ENCODE assay signal across 15 mouse cellular contexts in the genomic region with DNA sequence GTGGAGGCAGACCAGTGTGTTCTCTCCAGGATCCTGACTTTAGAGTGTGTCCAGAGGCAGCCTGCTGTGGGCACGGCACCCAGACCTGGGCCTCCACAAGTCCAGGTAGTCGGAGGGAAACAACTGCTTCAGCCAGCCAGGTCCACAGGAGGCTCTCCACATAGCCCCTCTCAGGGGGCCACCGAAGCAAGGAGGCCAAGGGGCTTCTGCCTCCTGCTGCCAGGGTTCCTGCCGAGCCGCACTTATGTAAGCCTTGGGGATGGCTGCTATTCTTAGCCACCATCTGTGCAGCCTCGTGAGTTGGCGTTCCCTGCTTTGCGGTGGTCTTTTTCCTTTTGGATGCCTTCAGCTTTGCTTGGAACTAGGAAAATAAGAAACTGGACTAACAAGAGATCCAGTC. TPM values are rescaled to one million over a fixed set of nuclear protein-coding genes. Genes with fewer than 3 reads are reported as not detected.
DNase-seq lines count a peak whose midpoint lies in the region; ATAC-seq lines count a peak whose summit lies in the region.
"Had no signal": no experiment of that assay in that cellular context is flagged by ENCODE, and none has a peak within 500 bp of the region (broad histone marks: within the 10 kb centered on the region; RNA-seq: fewer than 3 reads in every experiment).

No protein-coding gene starts in this region.

- no peak for ATAC-seq in embryonic facial prominence, embryonic 15.5 days (ENCODE audit: insufficient number of reproducible peaks, low FRiP score, low TSS enrichment, low read depth)

- WGBS in embryonic facial prominence, embryonic 15.5 days: 68% methylated on average over 8 of the region's 8 CpGs
- WGBS in embryonic facial prominence, embryonic 10.5 days: 80% methylated on average over 8 of the region's 8 CpGs

- no peak overlapping the region for H3K9ac ChIP-seq in embryonic facial prominence, embryonic 15.5 days
- H3K9ac ChIP-seq: liver, embryonic 15.5 days; neural tube, embryonic 13.5 days had no signal

- no peaks in the 10 kb centered on the region for H3K4me1 ChIP-seq in embryonic facial prominence, embryonic 15.5 days
- peaks cover 6% of the 10 kb centered on the region for H3K4me1 ChIP-seq in embryonic facial prominence, embryonic 10.5 days
- H3K4me1 ChIP-seq: liver, embryonic 15.5 days had no signal

- DNase-seq in embryonic facial prominence, embryonic 10.5 days (ENCODE audit: low spot score): no peak
- peak; percentile 89 for DNase-seq in brain, adult 2 months (ENCODE audit: low read depth, low spot score)
- DNase-seq in frontal cortex, postnatal 36 days (ENCODE audit: low spot score in 2 of 2): peak; percentile 82 to 88
- peak; percentile 87 to 88 for DNase-seq in left cerebral cortex, postnatal 36 days (ENCODE audit: low spot score in 2 of 2)
- no peak for DNase-seq in adipocyte (ENCODE audit: low spot score)
- no peak for DNase-seq in lung, adult 18-20 months
- DNase-seq in liver: no peak
- DNase-seq: kidney, postnatal 10 days; thymus, postnatal 14 days had no signal

- no peaks in the 10 kb centered on the region for H3K36me3 ChIP-seq in embryonic facial prominence, embryonic 15.5 days
- H3K36me3 ChIP-seq in embryonic facial prominence, embryonic 10.5 days (replicated peaks): peaks cover 5% of the 10 kb centered on the region; the same call in 1 of the 2 replicates
- H3K36me3 ChIP-seq: G1E; liver, embryonic 15.5 days had no signal

- H3K4me3 ChIP-seq in embryonic facial prominence, embryonic 15.5 days (replicated peaks): no peak overlapping the region
- H3K4me3 ChIP-seq in embryonic facial prominence, embryonic 10.5 days: no peak overlapping the region
- H3K4me3 ChIP-seq: liver, embryonic 15.5 days; megakaryocyte, embryonic 14.5 days; neural tube, embryonic 13.5 days had no signal

- no peaks in the 10 kb centered on the region for H3K9me3 ChIP-seq in embryonic facial prominence, embryonic 15.5 days (replicated peaks)
- H3K9me3 ChIP-seq in embryonic facial prominence, embryonic 10.5 days: no peaks in the 10 kb centered on the region
- H3K9me3 ChIP-seq: G1E; liver, embryonic 15.5 days; megakaryocyte, embryonic 14.5 days; neural tube, embryonic 13.5 days had no signal

- 0 out of 2 replicates have a peak overlapping the region, but pooled peaks have one; percentile 22 for H3K27ac ChIP-seq in embryonic facial prominence, embryonic 15.5 days (replicated peaks)
- no peak overlapping the region for H3K27ac ChIP-seq in embryonic facial prominence, embryonic 10.5 days (replicated peaks)
- H3K27ac ChIP-seq: liver, embryonic 15.5 days; neural tube, embryonic 13.5 days had no signal

- no peak overlapping the region for H3K4me2 ChIP-seq in embryonic facial prominence, embryonic 15.5 days (replicated peaks)
- H3K4me2 ChIP-seq: liver, embryonic 15.5 days; neural tube, embryonic 13.5 days had no signal

- H3K27me3 ChIP-seq in embryonic facial prominence, embryonic 15.5 days: no peaks in the 10 kb centered on the region
- no peaks in the 10 kb centered on the region for H3K27me3 ChIP-seq in embryonic facial prominence, embryonic 10.5 days (replicated peaks; ENCODE audit: low read depth, poor library complexity, severe bottlenecking)
- H3K27me3 ChIP-seq: liver, embryonic 15.5 days; neural tube, embryonic 13.5 days had no signal

- intact Hi-C loops in left cerebral cortex, postnatal 36 days (cut with DNase I): loop anchor here (5.0 kb wide), 1 partner anchor 70 kb away; no protein-coding TSS in a partner anchor

RNA-seq across cellular contexts. Expression of a gene that starts 38.3 kb away (rescaled TPM):
- 0.11 TPM in 1 of 2 replicates, not detected in the other for polyA plus RNA-seq in embryonic facial prominence, embryonic 15.5 days (2015; fragmentation: Nextera tagmentation; extraction: Ambion mirVana)
- 0.13 and 0.15 TPM in 2 replicates for polyA plus RNA-seq in embryonic facial prominence, embryonic 10.5 days (2016; fragmentation: Nextera tagmentation; extraction: Ambion mirVana)
- not detected for total RNA-seq in left cerebral cortex, postnatal 36 days (2021)
- total RNA-seq: gastrocnemius, adult 8-10 months had no signal
- polyA plus RNA-seq: G1E had no signal

RNA-seq across cellular contexts. Expression of a gene that starts 49.5 kb away (rescaled TPM):
- 0.13 and 0.67 TPM in 2 replicates for polyA plus RNA-seq in embryonic facial prominence, embryonic 15.5 days (2015; fragmentation: Nextera tagmentation; extraction: Ambion mirVana)
- polyA plus RNA-seq in embryonic facial prominence, embryonic 10.5 days (2016; fragmentation: Nextera tagmentation; extraction: Ambion mirVana): 0.91 and 0.97 TPM in 2 replicates
- not detected for total RNA-seq in left cerebral cortex, postnatal 36 days (2021)
- total RNA-seq: gastrocnemius, adult 8-10 months had no signal
- polyA plus RNA-seq: G1E had no signal

Comparison
In these comparisons a context has a peak if more than half of its experiments do, and no peak if none do; other contexts are left out.
1. DNase-seq: peak in brain, adult 2 months (single experiment), frontal cortex, postnatal 36 days (2 of 2) and left cerebral cortex, postnatal 36 days (2 of 2); none in embryonic facial prominence, embryonic 10.5 days (single experiment), adipocyte (single experiment), lung, adult 18-20 months (0 of 2) and liver (single experiment).